Mouse (Mus musculus) central nervous system, embryonic 11.5 days (tissue): ENCODE results near the gene Dnajb2. TPM values are rescaled to one million over a fixed set of nuclear protein-coding genes. Genes with fewer than 3 reads are reported as not detected.

Experiments used
- polyA plus RNA-seq: library from polyadenylated mRNA; depleted of rRNA; stranded (reverse); fragments of >200 nt; gene quantifications from 2 replicates; pipeline ENCODE4 v1.2.3, GENCODE M21; 2012; rRNA removed

Gene Dnajb2
- 32.0 and 36.4 TPM in 2 replicates for polyA plus RNA-seq

GRCm38 (mm10) chr1:75236117-75237050, at the start of gene Dnajb2:
Dnajb2 (plus strand) TSS chr1:75236406.

DNA sequence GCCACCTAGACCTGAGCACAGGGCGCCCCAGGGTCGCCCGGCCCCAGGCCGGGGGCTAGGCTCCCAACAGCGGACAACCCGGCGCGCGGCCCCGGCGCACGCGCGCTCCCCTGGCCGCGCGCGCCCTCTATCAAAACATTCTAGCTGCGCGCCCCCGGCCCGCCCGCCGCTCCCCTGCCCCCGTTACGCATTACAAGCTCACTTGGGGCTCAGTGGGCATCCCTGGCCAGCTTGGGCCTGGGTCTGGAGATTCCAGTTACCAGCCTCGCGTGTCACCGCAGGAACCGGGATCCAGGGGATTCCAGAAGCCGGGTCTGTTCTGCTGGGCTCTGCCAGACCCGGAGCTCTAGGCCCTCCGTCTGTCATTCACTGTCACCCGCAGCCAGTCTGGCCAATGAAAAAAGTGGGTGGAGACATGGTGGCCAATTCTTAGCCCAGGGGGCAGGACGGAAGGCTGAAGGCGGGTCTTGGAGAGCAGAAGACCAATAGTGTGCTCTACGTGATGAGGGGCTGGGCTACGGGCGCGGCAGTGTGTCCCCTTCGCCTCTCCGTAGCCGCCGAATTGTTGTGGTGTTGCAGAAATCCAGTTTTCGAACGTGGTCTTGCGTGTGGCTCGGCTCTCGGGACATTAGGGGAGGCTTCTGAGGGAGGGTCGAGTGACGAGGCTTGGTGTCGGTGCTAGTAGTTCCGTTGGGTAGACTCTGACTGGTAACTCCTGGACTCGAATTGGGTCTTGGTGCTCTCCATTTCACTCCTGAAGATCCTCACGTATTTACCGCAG, 44.4 kb upstream of the Dnajb2 start, which contains the start of the genes Ankzf1 and Atg9a:
TSS of gene Ankzf1 (plus strand) at position 530 of the 781 bp plus-strand sequence.
TSS of gene Atg9a (minus strand) at position 575 of the 781 bp plus-strand sequence.

GRCm38 (mm10) chr1:75210136-75211087, 25.8 kb upstream of the Dnajb2 start, which contains the start of the genes Glb1l and Stk16:
Glb1l (minus strand) TSS chr1:75210813.
Stk16 (plus strand) TSS chr1:75210838.

GRCm38 (mm10) chr1:75219531-75219930, 16.7 kb upstream of the Dnajb2 start, which contains the start of gene Tuba4a:
Tuba4a (minus strand) TSS chr1:75219865.

DNA sequence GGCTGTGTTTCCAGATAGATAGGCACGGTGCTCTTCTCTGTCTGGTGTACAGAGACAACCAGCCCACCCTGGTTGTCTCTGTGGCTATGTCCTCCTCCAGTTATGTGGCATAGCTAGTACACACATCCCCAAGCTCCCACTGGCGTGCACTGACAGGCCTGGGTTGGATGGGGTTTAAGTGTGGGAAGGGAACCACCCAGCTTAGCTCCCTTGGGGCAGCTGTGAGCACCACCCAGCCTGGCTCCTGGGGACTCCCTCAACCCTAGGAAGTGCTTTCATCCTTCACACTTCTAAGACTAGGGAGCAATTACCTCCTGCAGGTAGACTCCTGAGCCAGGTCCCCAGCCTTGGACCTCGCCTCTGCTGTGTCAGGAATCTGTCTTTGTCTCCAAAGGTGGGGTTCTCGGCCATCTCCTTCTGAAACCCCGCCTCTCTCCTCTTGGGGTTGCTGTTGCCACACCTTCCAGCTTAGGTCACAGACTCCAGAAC, 4.5 kb upstream of the Dnajb2 start, which contains the start of gene A630095N17Rik:
TSS of gene A630095N17Rik (minus strand) at position 439 of the 489 bp plus-strand sequence.

GRCm38 (mm10) chr1:75264091-75264880, 28.1 kb downstream of the Dnajb2 start, which contains the start of gene Ptprn:
Ptprn (minus strand) TSS chr1:75264502.

GRCm38 (mm10) chr1:75278228-75278627, 42.0 kb downstream of the Dnajb2 start, which contains the start of gene Resp18:
Resp18 (minus strand) TSS chr1:75278415.

Other genes with a start within 250 kb of the Dnajb2 start
- 4.5 and 5.2 TPM in 2 replicates for gene Nhej1, start 111.2 kb upstream of the Dnajb2 start, polyA plus RNA-seq
- gene Slc23a3, start 102.5 kb upstream of the Dnajb2 start, polyA plus RNA-seq, result 0.10 TPM in 2 replicates
- gene Cnppd1, start 93.7 kb upstream of the Dnajb2 start, polyA plus RNA-seq, result 50.0 and 55.5 TPM in 2 replicates
- gene Retreg2, start 93.6 kb upstream of the Dnajb2 start, polyA plus RNA-seq, result 57.7 and 66.7 TPM in 2 replicates
- gene Zfand2b, start 67.8 kb upstream of the Dnajb2 start, polyA plus RNA-seq, result 29.5 and 43.8 TPM in 2 replicates
- 23.4 and 24.9 TPM in 2 replicates for gene Abcb6, start 56.0 kb upstream of the Dnajb2 start, polyA plus RNA-seq
- 24.4 and 26.5 TPM in 2 replicates for gene Ankzf1, start 44.3 kb upstream of the Dnajb2 start, polyA plus RNA-seq
- gene Atg9a, start 44.2 kb upstream of the Dnajb2 start, polyA plus RNA-seq, result 18.6 and 27.4 TPM in 2 replicates
- 16.4 and 29.6 TPM in 2 replicates for gene Glb1l, start 25.6 kb upstream of the Dnajb2 start, polyA plus RNA-seq
- gene Stk16, start 25.6 kb upstream of the Dnajb2 start, polyA plus RNA-seq, result 197 and 230 TPM in 2 replicates
- 12.2 and 15.6 TPM in 2 replicates for gene Tuba4a, start 16.5 kb upstream of the Dnajb2 start, polyA plus RNA-seq
- not detected in 2 replicates for gene A630095N17Rik, start 4.3 kb upstream of the Dnajb2 start, polyA plus RNA-seq
- 11.9 and 13.4 TPM in 2 replicates for gene Ptprn, start 28.1 kb downstream of the Dnajb2 start, polyA plus RNA-seq
- gene Resp18, start 42.0 kb downstream of the Dnajb2 start, polyA plus RNA-seq, result 9.7 and 17.3 TPM in 2 replicates
- gene Dnpep, start 81.6 kb downstream of the Dnajb2 start, polyA plus RNA-seq, result 102 and 138 TPM in 2 replicates
- 5.1 and 15.4 TPM in 2 replicates for gene Des, start 123.9 kb downstream of the Dnajb2 start, polyA plus RNA-seq
- 40.6 and 51.1 TPM in 2 replicates for gene Speg, start 138.9 kb downstream of the Dnajb2 start, polyA plus RNA-seq
- gene Gmppa, start 199.5 kb downstream of the Dnajb2 start, polyA plus RNA-seq, result 50.2 and 71.7 TPM in 2 replicates
- 12.8 and 13.3 TPM in 2 replicates for gene Asic4, start 214.0 kb downstream of the Dnajb2 start, polyA plus RNA-seq
- 29.6 and 30.3 TPM in 2 replicates for gene Chpf, start 242.9 kb downstream of the Dnajb2 start, polyA plus RNA-seq
- 9.1 and 16.2 TPM in 2 replicates for gene Tmem198, start 243.1 kb downstream of the Dnajb2 start, polyA plus RNA-seq